Mouse (Mus musculus): ENCODE measurements around the gene Serpina3m.

DNA sequence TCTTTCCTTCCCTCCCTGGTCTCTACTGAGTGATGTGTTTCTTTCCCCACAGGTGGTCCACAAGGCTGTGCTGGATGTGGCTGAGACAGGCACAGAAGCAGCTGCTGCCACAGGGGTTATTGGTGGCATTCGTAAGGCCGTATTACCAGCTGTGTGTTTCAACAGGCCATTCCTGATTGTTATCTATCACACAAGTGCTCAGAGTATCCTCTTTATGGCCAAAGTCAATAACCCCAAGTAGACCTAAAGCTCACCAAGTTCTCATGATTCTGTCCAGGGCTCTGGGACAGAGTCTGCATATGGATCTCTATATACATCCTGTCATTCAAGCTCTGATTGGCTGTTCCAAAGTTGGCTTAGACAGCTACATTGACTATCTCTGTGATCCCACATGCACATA, 6.9 kb downstream of the Serpina3m start:
- TF ChIP-seq CTCF (IDR thresholded peaks at IDR 0.05) (no peak), POLR2A (IDR thresholded peaks at IDR 0.05; ENCODE audit: insufficient read depth, low read depth, low read length) (no peak)
